ENCODE assay signal across 31 mouse cellular contexts in the genomic region with DNA sequence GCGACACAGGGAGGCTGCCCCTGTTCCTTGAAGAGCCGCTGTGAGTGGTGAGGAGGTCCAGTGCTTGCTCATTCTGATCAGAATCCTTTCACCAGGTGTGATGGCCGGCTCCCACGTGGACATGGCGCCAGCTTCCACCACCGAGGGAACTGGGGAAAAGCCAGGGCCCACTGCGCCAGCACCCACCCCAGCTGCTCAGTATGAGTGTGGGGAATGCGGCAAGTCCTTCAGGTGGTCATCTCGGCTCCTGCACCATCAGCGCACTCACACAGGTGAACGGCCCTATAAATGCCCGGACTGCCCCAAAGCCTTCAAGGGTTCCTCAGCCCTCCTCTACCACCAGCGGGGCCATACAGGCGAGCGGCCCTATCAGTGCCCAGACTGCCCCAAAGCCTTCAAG. TPM values are rescaled to one million over a fixed set of nuclear protein-coding genes. Genes with fewer than 3 reads are reported as not detected.
"Had no signal": no experiment of that assay in that cellular context is flagged by ENCODE, and none has a peak within 500 bp of the region (broad histone marks: within the 10 kb centered on the region; RNA-seq: fewer than 3 reads in every experiment).

No protein-coding gene starts in this region.

- H3K4me3 ChIP-seq: gastrocnemius, adult 2 months; heart, adult 2 months; heart, embryonic 10.5 days; heart, embryonic 12.5 days; intestine, embryonic 15.5 days; layer of hippocampus, adult 2 months; left cerebral cortex, adult 2 months; limb, embryonic 10.5 days; limb, embryonic 12.5 days; liver, embryonic 13.5 days; liver, embryonic 15.5 days had no signal

- H3K9me3 ChIP-seq: heart, embryonic 10.5 days; heart, embryonic 12.5 days; intestine, embryonic 15.5 days; limb, embryonic 12.5 days; liver, embryonic 13.5 days; liver, embryonic 15.5 days had no signal

- ATAC-seq: hindbrain, embryonic 16.5 days; inflammation-experienced regulatory T-cells, adult 6 months; intestine, embryonic 15.5 days; intestine, postnatal 0 days had no signal

- DNase-seq: gastrocnemius, adult 2 months; gastrocnemius, postnatal 10 days; gastrocnemius, postnatal 25 days; heart, adult 2 months; heart, postnatal 10 days; heart, postnatal 4 days; kidney, adult 18-20 months; kidney, adult 8-10 months; kidney, postnatal 10 days; kidney, postnatal 25 days; kidney, postnatal 4 days; liver; liver, embryonic 13.5 days had no signal

- H3K9ac ChIP-seq: heart, embryonic 12.5 days; hindbrain, embryonic 14.5 days; intestine, embryonic 15.5 days; limb, embryonic 12.5 days; liver, embryonic 13.5 days; liver, embryonic 15.5 days had no signal

- H3K27ac ChIP-seq: gastrocnemius, adult 2 months; heart, adult 2 months; heart, embryonic 10.5 days; hindbrain, embryonic 14.5 days; intestine, embryonic 15.5 days; layer of hippocampus, adult 2 months; left cerebral cortex, adult 2 months; limb, embryonic 10.5 days; limb, embryonic 12.5 days; liver, embryonic 13.5 days; liver, embryonic 15.5 days had no signal

- H3K27me3 ChIP-seq: heart, embryonic 12.5 days; intestine, embryonic 15.5 days; limb, embryonic 12.5 days had no signal

- H3K4me2 ChIP-seq: heart, embryonic 12.5 days; hindbrain, embryonic 14.5 days; intestine, embryonic 15.5 days; limb, embryonic 12.5 days; liver, embryonic 11.5 days; liver, embryonic 13.5 days; liver, embryonic 15.5 days had no signal

RNA-seq across cellular contexts. Expression of gene Nat14, which starts 3.1 kb away (rescaled TPM):
- total RNA-seq: granulocyte monocyte progenitor cell, adult 5-6 weeks had no signal

RNA-seq across cellular contexts. Expression of gene Ssc5d, which starts 6.9 kb away (rescaled TPM):
- polyA plus RNA-seq: inflammation-experienced regulatory T-cells, adult 6 months had no signal

RNA-seq across cellular contexts. Expression of gene Gm36210, which starts 12.4 kb away (rescaled TPM):
- total RNA-seq: gastrocnemius, postnatal 4 days; granulocyte monocyte progenitor cell, adult 5-6 weeks; heart, postnatal 10 days; heart, postnatal 25 days; heart, postnatal 4 days had no signal
- polyA plus RNA-seq: hindbrain, embryonic 11.5 days; inflammation-experienced regulatory T-cells, adult 6 months; intestine, embryonic 15.5 days; intestine, postnatal 0 days; kidney, embryonic 16.5 days; limb, embryonic 10.5 days; limb, embryonic 12.5 days; liver, embryonic 15.5 days had no signal
